Mouse (Mus musculus) heart, adult 2 months (tissue): ENCODE measurements around the gene Npy5r. TPM values are rescaled to one million over a fixed set of nuclear protein-coding genes. Genes with fewer than 3 reads are reported as not detected.

ENCODE experiments used
- DNase-seq, 2 experiments: peaks; one replicate each; pipeline ENCODE4 v3.0.0; 2021
- H3K27ac ChIP-seq: fragments of 200-600 bp; 2 replicates; pipeline ENCODE4 v1.8.1; 2022
- H3K27me3 ChIP-seq: fragments of 200-500 bp; 2 replicates; pipeline ENCODE4 v1.6.1; 2012; ENCODE audit warnings: mild to moderate bottlenecking, low read length, inconsistent platforms, mixed read lengths; ENCODE audit not compliant: control insufficient read depth, insufficient read depth
- H3K36me3 ChIP-seq: fragments of 200-500 bp; 2 replicates; pipeline ENCODE4 v1.6.1; 2012; ENCODE audit warnings: low read length, inconsistent platforms; ENCODE audit not compliant: control insufficient read depth, insufficient read depth
- H3K4me1 ChIP-seq: fragments of 200-500 bp; 2 replicates; pipeline ENCODE4 v1.6.1; 2011; ENCODE audit warnings: low read length; ENCODE audit not compliant: control insufficient read depth, insufficient read depth
- H3K4me3 ChIP-seq: fragments of 200-600 bp; 2 replicates; pipeline ENCODE4 v1.8.1; 2022
- H3K79me2 ChIP-seq: fragments of 200-500 bp; replicated peaks from 2 replicates; pipeline ENCODE4 v1.6.1; 2012; ENCODE audit warnings: mild to moderate bottlenecking, inconsistent platforms, low read length, moderate library complexity, mixed read lengths; ENCODE audit not compliant: control insufficient read depth, insufficient read depth
- H3K9ac ChIP-seq: fragments of 200-500 bp; 2 replicates; pipeline ENCODE4 v1.6.1; 2012; ENCODE audit warnings: low read depth, mild to moderate bottlenecking, control low read depth, inconsistent platforms, low read length, mixed read lengths
- CTCF ChIP-seq: fragments of 200-600 bp; IDR thresholded peaks from 2 replicates; pipeline ENCODE4 v1.8.1; 2022; ENCODE audit warnings: antibody characterized with exemption, mild to moderate bottlenecking, moderate library complexity
- EP300 ChIP-seq: fragments of 200-500 bp; IDR thresholded peaks from 2 replicates; pipeline ENCODE4 v1.6.1; 2011; ENCODE audit warnings: low read depth, low read length, control low read depth; ENCODE audit not compliant: insufficient read depth
- POLR2A ChIP-seq: fragments of 200-500 bp; IDR thresholded peaks from 2 replicates; pipeline ENCODE4 v1.6.1; 2011; ENCODE audit warnings: mild to moderate bottlenecking, low read depth, low read length, control low read depth; ENCODE audit not compliant: insufficient read depth
- WGBS: fragments of 180-500 bp; shearing (Covaris S2); methylation state at CpG from one replicate; pipeline ENCODE4 v1.1.7; 2018; 5-methylcytosine and 5-hydroxymethylcytosine counted together
- intact Hi-C: fragments of 180-260 bp; cut with DNase I; formaldehyde crosslinking; loops from one replicate; pipeline ENCODE4 v1.15.1; 2025
- long read RNA-seq: library from polyadenylated mRNA; stranded (forward); transcript quantifications from one replicate; pipeline ENCODE4 v2.0.0, GENCODE M21; 2021
- polyA plus RNA-seq: library from polyadenylated mRNA; depleted of rRNA; stranded (reverse); fragments of >200 nt; gene quantifications from 2 replicates; pipeline ENCODE4 v1.2.3, GENCODE M21; 2012; rRNA removed
- total RNA-seq, 2 experiments: library from RNA; stranded (reverse); gene quantifications; 2 replicates each; pipeline ENCODE4 v1.2.3; 2021

Npy5r gene
- total RNA-seq (not detected), polyA plus RNA-seq (not detected in 2 replicates)
- long read RNA-seq = 0 reads

DNA sequence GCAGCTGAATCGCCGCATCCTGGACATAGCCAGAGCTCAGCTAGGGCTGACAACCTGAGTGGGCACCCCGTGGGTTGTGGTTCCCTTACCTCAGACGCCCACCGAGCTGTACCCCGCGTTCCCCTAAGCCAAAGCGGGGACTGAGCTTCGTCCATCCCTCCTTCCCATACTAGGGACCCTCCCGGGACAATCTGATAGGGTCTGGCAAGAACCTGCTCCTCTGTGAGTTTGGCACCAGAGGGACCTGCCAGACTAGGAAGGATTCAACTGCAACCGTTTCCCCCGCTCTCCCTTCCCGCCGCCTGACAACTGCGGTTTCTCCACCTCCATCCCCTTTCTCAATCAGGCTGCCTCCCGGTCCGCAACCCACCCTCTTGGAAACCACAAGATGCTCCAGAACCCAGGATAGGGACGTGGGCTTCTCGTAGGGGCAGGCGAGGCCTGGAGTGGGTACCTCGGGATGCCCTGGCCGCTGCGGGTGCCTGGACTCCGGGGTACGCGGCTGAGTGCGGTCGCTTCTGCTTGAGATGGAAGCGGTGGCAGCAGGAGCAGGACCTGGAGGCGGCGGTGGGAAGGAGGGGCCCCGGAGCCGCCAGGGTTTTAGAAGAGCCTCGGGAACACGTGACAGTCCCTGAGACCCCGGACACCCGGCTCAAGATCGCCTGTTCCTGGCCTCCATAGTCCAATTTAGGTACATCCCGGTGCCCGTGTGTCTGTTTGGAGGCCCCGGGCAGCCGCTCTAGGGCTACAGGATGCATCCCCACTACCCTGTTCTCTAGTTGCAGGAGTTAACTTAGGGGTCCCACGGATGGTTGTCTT is at the start of gene Npy5r:
Gene Npy5r (minus strand): TSS at position 618 of the 819 bp plus-strand sequence.
- H3K27ac ChIP-seq = no peak within 1 kb of the TSS
- H3K79me2 ChIP-seq = no peaks in the 10 kb centered on the region
- H3K9ac ChIP-seq = no peak within 1 kb of the TSS
- H3K36me3 ChIP-seq = no peaks in the 10 kb centered on the region
- no peak for DNase-seq
- TF ChIP-seq POLR2A (no peak), EP300 (no peak), CTCF (no peak)
- no peaks in the 10 kb centered on the region for H3K4me1 ChIP-seq
- 3% methylated on average over 43 of the region's 43 CpGs for WGBS
- no peak within 1 kb of the TSS for H3K4me3 ChIP-seq
- peaks cover 4% of the 10 kb centered on the region; the same call in 1 of the 2 replicates for H3K27me3 ChIP-seq
- intact Hi-C loops = no loop called here

GRCm38 (mm10) chr8:66731957-66732356 is 44.0 kb upstream of the Npy5r start:
- H3K27me3 ChIP-seq = no peaks in the 10 kb centered on the region
- no peak overlapping the region for H3K27ac ChIP-seq
- TF ChIP-seq POLR2A = no peak
- no peak for TF ChIP-seq CTCF
- TF ChIP-seq EP300 = no peak
- 52% methylated on average over 5 of the region's 5 CpGs for WGBS
- H3K4me3 ChIP-seq = no peak overlapping the region
- H3K36me3 ChIP-seq = no peaks in the 10 kb centered on the region
- DNase-seq = no peak
- H3K79me2 ChIP-seq = no peaks in the 10 kb centered on the region
- H3K4me1 ChIP-seq = no peaks in the 10 kb centered on the region
- intact Hi-C loops = no loop called here
- H3K9ac ChIP-seq = no peak overlapping the region

GRCm38 (mm10) chr8:66729446-66729845 is 41.5 kb upstream of the Npy5r start:
- TF ChIP-seq EP300 (no peak), POLR2A (no peak), CTCF (no peak)
- no peak for DNase-seq
- no peaks in the 10 kb centered on the region for H3K79me2 ChIP-seq
- no peak overlapping the region for H3K4me3 ChIP-seq
- H3K27me3 ChIP-seq = no peaks in the 10 kb centered on the region
- H3K27ac ChIP-seq = no peak overlapping the region
- no peaks in the 10 kb centered on the region for H3K36me3 ChIP-seq
- no peak overlapping the region for H3K9ac ChIP-seq
- intact Hi-C loops = no loop called here
- H3K4me1 ChIP-seq = no peaks in the 10 kb centered on the region
- WGBS = 54% methylated on average over 7 of the region's 7 CpGs

GRCm38 (mm10) chr8:66722835-66723234 is 34.9 kb upstream of the Npy5r start:
- 73% methylated on average over 2 of the region's 2 CpGs for WGBS
- Histone ChIP-seq H3K36me3 (no peaks in the 10 kb centered on the region), H3K79me2 (no peaks in the 10 kb centered on the region), H3K27ac (no peak overlapping the region), H3K9ac (no peak overlapping the region), H3K27me3 (no peaks in the 10 kb centered on the region), H3K4me1 (no peaks in the 10 kb centered on the region), H3K4me3 (no peak overlapping the region)
- intact Hi-C loops = no loop called here
- TF ChIP-seq EP300 (no peak), CTCF (no peak)
- no peak for DNase-seq

DNA sequence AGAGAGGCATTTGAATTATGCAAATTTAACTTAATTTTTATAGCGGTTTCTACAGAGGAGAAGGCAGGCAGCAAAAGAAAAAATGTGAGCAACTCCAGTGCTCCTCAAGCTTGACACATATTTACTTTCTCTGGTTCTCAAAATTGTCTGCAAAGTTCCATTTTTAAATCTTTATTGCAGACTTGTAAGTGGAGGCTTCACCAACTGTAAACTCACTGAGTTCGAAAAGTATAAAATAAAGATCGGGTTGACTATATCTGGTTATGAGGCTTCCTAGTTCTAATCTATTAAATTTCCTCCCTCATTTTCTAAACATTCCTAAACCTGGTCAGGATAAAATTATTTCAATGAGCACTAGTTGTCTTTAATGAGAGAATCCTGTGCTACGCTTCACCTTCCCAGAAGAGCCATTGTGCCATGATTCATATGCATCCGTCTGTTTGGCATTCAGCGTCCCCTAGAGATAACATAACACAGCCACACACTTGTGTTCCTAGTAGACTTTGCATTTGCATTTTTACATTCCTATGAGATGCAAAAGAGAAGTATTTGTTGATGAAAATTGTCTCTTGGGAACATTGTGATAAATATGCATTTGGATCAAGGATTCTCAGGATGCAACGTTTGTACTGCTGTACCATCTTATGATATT is 26.5 kb upstream of the Npy5r start:
- intact Hi-C loops = no loop called here
- no peaks in the 10 kb centered on the region for H3K4me1 ChIP-seq
- no peaks in the 10 kb centered on the region for H3K79me2 ChIP-seq
- DNase-seq = no peak
- no peak overlapping the region for H3K9ac ChIP-seq
- no peak overlapping the region for H3K27ac ChIP-seq
- WGBS = 83% methylated on average over 7 of the region's 7 CpGs
- H3K36me3 ChIP-seq = no peaks in the 10 kb centered on the region
- H3K4me3 ChIP-seq = no peak overlapping the region
- TF ChIP-seq CTCF (no peak), POLR2A (no peak), EP300 (no peak)
- H3K27me3 ChIP-seq = no peaks in the 10 kb centered on the region

GRCm38 (mm10) chr8:66698782-66699181 is 10.9 kb upstream of the Npy5r start:
- H3K4me3 ChIP-seq = no peak overlapping the region
- intact Hi-C loops = loop anchor here (10.0 kb wide), 1 partner anchor 316 kb away; no protein-coding TSS in a partner anchor

More at GRCm38 (mm10) chr8:66698782-66699181, 10.9 kb upstream of the Npy5r start:
- TF ChIP-seq POLR2A = no peak
- no peak for TF ChIP-seq EP300
- no peak for TF ChIP-seq CTCF
- no peak for DNase-seq
- H3K36me3 ChIP-seq = no peaks in the 10 kb centered on the region
- no peaks in the 10 kb centered on the region for H3K27me3 ChIP-seq
- no peak overlapping the region for H3K27ac ChIP-seq
- no peaks in the 10 kb centered on the region for H3K4me1 ChIP-seq
- H3K79me2 ChIP-seq = no peaks in the 10 kb centered on the region
- 50% methylated on average over 7 of the region's 7 CpGs for WGBS
- no peak overlapping the region for H3K9ac ChIP-seq
